Mouse (Mus musculus) liver, embryonic 16.5 days (tissue): ENCODE results near the gene Ostm1. TPM values are rescaled to one million over a fixed set of nuclear protein-coding genes. Genes with fewer than 3 reads are reported as not detected.

Source experiments
- ATAC-seq: fragments of 200-750 bp; cut with Nextera tagmentation; 2 replicates; pipeline ENCODE4 v1.8.0; 2017; ENCODE audit warnings: low read depth, mild to moderate bottlenecking, moderate number of reproducible peaks, moderate library complexity
- H3K27ac ChIP-seq: fragments of 300-500 bp; sonication (generic); 2 replicates; pipeline ENCODE4 v1.5.1; 2014; ENCODE audit warnings: mild to moderate bottlenecking, low read length
- H3K27me3 ChIP-seq: fragments of 300-500 bp; sonication (generic); 2 replicates; pipeline ENCODE4 v1.6.1; 2014; ENCODE audit warnings: low read depth, low read length, mixed read lengths; ENCODE audit not compliant: control insufficient read depth, insufficient read depth
- H3K36me3 ChIP-seq: fragments of 300-500 bp; sonication (generic); 2 replicates; pipeline ENCODE4 v1.6.1; 2014; ENCODE audit warnings: mild to moderate bottlenecking; ENCODE audit not compliant: control insufficient read depth, insufficient read depth
- H3K4me1 ChIP-seq: fragments of 300-500 bp; sonication (generic); 2 replicates; pipeline ENCODE4 v1.6.1; 2014; ENCODE audit warnings: low read depth, low read length, mixed read lengths; ENCODE audit not compliant: control insufficient read depth
- H3K4me2 ChIP-seq: fragments of 300-500 bp; sonication (generic); 2 replicates; pipeline ENCODE4 v1.6.1; 2014; ENCODE audit warnings: low read depth, low read length, mixed read lengths
- H3K4me3 ChIP-seq: fragments of 300-500 bp; sonication (generic); 2 replicates; pipeline ENCODE4 v1.5.1; 2014; ENCODE audit warnings: low read depth, mild to moderate bottlenecking, low read length
- H3K9ac ChIP-seq: fragments of 300-500 bp; sonication (generic); 2 replicates; pipeline ENCODE4 v1.6.1; 2014; ENCODE audit warnings: low read depth, low read length
- H3K9me3 ChIP-seq: fragments of 300-500 bp; sonication (generic); replicated peaks from 2 replicates; pipeline ENCODE4 v1.6.1; 2016; ENCODE audit warnings: low read length; ENCODE audit not compliant: control insufficient read depth
- WGBS: fragments of 180-500 bp; shearing (Covaris S2); extraction: QIAGEN DNeasy Blood & Tissue Kit; methylation state at CpG from one replicate; pipeline ENCODE4 v1.1.7; 2014; ENCODE audit not compliant: insufficient replicate concordance; 5-methylcytosine and 5-hydroxymethylcytosine counted together
- polyA plus RNA-seq: library from polyadenylated mRNA; unstranded; fragments of >200 nt; fragmentation: Nextera tagmentation; extraction: Ambion mirVana; gene quantifications from 2 replicates; pipeline ENCODE4 v1.2.1, GENCODE M21; 2015

Ostm1 gene
- polyA plus RNA-seq, 1 experiment from 2014 or later = 10.5 TPM

DNA sequence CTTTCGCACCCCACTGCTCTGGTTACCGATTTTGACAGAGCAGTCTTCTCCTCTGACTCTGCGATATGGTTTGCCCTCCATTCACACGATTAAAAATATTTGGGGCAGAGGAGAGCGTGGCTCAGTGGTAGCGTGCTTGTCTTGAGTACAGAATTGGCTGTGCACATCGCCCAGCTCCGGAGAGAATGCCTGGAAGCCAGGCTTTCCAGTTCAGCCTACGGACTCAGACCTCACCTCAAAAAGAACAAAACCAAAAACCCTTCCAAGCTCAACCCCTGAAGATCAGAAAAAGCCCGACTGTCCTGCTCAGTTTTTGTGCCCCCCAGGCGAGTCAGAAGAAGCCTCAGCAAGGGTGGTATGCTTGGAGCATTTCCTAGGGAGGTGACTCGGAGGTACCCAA, 29.5 kb downstream of the Ostm1 start:
- no peak overlapping the region for H3K27ac ChIP-seq
- H3K9me3 ChIP-seq = no peaks in the 10 kb centered on the region; the same call in 1 of the 2 replicates
- H3K27me3 ChIP-seq = peaks cover 75% of the 10 kb centered on the region
- no peak for ATAC-seq
- no peak overlapping the region for H3K4me3 ChIP-seq
- WGBS = 9% methylated on average over 12 of the region's 12 CpGs
- no peak overlapping the region for H3K4me2 ChIP-seq
- H3K36me3 ChIP-seq = no peaks in the 10 kb centered on the region
- H3K9ac ChIP-seq = no peak overlapping the region
- H3K4me1 ChIP-seq = no peaks in the 10 kb centered on the region; the same call in 1 of the 2 replicates

- 1% methylated on average over 40 of the region's 40 CpGs for WGBS
- Histone ChIP-seq H3K4me3 (peak overlapping the region; percentile 11; the same call in 1 of the 2 replicates), H3K4me1 (no peaks in the 10 kb centered on the region; the same call in 1 of the 2 replicates), H3K9me3 (no peaks in the 10 kb centered on the region; the same call in 1 of the 2 replicates), H3K9ac (no peak overlapping the region), H3K4me2 (peak overlapping the region; percentile 22; the same call in 1 of the 2 replicates), H3K36me3 (no peaks in the 10 kb centered on the region), H3K27ac (no peak overlapping the region), H3K27me3 (peaks cover 76% of the 10 kb centered on the region)
- ATAC-seq = no peak
Observed at GRCm38 (mm10) chr10:42613639-42614381, 30.2 kb downstream of the Ostm1 start.

DNA sequence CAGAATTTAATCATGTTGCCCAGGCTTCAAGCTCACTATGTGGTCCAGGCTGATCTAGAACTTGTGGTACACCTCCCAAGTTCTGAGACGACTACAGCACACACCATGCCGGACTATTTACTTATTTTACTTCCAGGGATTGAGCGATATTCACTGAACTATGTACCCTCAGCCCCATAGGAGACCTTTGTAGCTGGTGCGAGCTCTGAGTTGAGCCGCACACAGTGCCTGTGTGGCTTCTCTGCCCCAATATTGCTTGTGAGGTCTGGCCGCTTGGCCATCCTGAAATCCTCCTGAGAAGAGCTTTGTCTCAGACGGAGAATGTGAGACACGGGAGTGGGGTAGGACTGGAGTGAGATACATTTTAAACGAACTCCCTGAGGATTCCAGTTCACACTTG, 31.1 kb downstream of the Ostm1 start:
- no peaks in the 10 kb centered on the region; the same call in 1 of the 2 replicates for H3K4me1 ChIP-seq
- no peak for ATAC-seq
- WGBS = 8% methylated on average over 9 of the region's 9 CpGs
- no peaks in the 10 kb centered on the region for H3K36me3 ChIP-seq
- no peaks in the 10 kb centered on the region; the same call in 1 of the 2 replicates for H3K9me3 ChIP-seq
- no peak overlapping the region for H3K9ac ChIP-seq
- H3K27me3 ChIP-seq = peaks cover 81% of the 10 kb centered on the region
- H3K4me2 ChIP-seq = no peak overlapping the region
- H3K4me3 ChIP-seq = no peak overlapping the region
- H3K27ac ChIP-seq = no peak overlapping the region

DNA sequence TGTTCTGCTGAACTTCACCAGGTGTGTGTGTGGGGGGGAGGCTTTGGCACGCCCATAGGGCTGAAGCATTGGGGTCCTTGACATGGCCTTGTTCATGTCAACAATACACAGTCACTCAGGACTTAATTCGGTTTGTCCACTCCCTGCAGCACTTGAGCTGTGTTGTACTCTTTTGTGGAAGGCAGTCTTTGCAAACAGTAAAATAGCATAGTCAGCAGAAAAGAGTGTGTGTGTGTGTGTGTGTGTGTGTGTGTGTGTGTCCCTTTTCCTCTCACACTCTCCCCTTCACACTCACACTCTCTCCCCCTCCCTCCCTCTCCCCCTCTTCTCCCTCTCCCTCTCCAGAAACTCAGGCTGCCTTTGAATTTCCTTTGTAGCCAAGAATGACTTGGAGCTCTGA, 34.7 kb downstream of the Ostm1 start:
- Histone ChIP-seq H3K4me2 (no peak overlapping the region), H3K9ac (no peak overlapping the region), H3K27ac (no peak overlapping the region), H3K27me3 (peaks cover 52% of the 10 kb centered on the region), H3K4me1 (no peaks in the 10 kb centered on the region; the same call in 1 of the 2 replicates), H3K4me3 (no peak overlapping the region), H3K36me3 (no peaks in the 10 kb centered on the region), H3K9me3 (no peaks in the 10 kb centered on the region)
- 34% methylated on average over 2 of the region's 2 CpGs for WGBS
- no peak for ATAC-seq

DNA sequence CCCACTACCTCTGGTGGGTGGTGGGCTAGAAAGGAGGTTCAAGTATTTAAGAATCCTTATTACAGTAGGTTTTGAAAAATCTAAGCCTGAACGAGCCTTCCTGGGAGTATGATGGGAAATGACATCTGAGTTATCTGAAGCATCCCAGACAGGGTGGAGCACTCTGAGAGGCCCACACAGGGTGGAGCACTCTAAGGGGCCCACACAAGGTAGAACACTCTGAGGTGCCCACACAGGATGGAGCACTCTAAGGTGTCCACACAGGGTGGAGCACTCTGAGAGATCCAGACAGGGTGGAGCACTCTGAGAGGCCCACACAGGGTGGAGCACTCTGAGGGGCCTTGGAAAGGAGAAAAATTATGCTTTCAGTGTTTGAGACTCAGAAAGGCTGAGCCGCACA, 42.3 kb downstream of the Ostm1 start:
- Histone ChIP-seq H3K27ac (peak overlapping the region; percentile 48), H3K4me2 (no peak overlapping the region), H3K4me3 (no peak overlapping the region), H3K36me3 (no peaks in the 10 kb centered on the region), H3K9ac (no peak overlapping the region), H3K27me3 (peaks cover 46% of the 10 kb centered on the region), H3K9me3 (no peaks in the 10 kb centered on the region), H3K4me1 (peaks cover 13% of the 10 kb centered on the region)
- ATAC-seq = peak; percentile 99
- whole genome bisulfite sequencing = 39% methylated on average over 2 of the region's 2 CpGs

- Histone ChIP-seq H3K4me3 (no peak overlapping the region), H3K9ac (no peak overlapping the region), H3K27me3 (peaks cover 87% of the 10 kb centered on the region), H3K9me3 (no peaks in the 10 kb centered on the region), H3K27ac (no peak overlapping the region), H3K36me3 (no peaks in the 10 kb centered on the region), H3K4me1 (peaks cover 10% of the 10 kb centered on the region), H3K4me2 (no peak overlapping the region)
- ATAC-seq = no peak
- 4% methylated on average over 19 of the region's 19 CpGs for WGBS
Observed at GRCm38 (mm10) chr10:42630596-42631355, 47.2 kb downstream of the Ostm1 start.

DNA sequence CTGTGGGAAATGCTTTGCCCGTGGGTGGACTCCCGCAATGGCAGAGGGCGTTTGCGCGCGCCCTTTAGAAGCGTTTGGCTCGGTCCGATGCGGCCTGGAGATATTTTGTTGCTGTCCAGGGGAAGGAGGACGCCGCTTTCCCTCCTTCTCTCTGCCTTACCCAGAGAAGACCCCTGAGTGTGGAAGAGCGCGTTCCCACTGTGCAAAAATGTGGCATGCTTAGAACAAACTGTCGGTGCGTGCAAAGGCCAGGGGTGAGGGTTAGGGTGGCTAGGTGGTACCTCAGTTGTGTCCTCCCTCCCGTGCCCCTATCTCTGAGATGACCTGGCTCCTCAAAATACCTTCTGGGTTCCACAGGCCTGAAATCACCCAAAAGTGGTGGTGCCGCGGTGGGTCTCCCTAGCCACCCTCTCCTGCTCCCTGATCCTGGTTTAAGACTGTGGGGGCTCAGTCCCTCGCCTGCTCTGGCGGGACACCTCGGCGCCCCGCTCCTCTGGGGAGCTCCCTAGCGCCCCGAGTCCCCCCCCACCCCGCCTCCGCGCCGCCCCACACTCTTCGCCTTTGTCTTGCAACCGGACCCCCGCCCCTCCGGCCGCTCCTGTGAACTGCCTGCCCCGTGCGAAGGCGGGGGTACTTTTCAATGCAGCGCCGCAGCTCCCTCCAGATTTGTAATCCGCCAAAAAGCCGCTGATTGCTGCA, 48.3 kb downstream of the Ostm1 start:
- Histone ChIP-seq H3K4me2 (peak overlapping the region; percentile 46), H3K4me3 (no peak overlapping the region)
- under 1% methylated on average over 42 of the region's 42 CpGs for WGBS

GRCm38 (mm10) chr10:42632453-42633360, 49.1 kb downstream of the Ostm1 start:
- Histone ChIP-seq H3K4me3 (peak overlapping the region; percentile 46), H3K4me2 (peak overlapping the region; percentile 46), H3K36me3 (no peaks in the 10 kb centered on the region), H3K4me1 (peaks cover 4% of the 10 kb centered on the region; the same call in 1 of the 2 replicates), H3K9ac (no peak overlapping the region), H3K27ac (no peak overlapping the region), H3K27me3 (peaks cover 99% of the 10 kb centered on the region), H3K9me3 (no peaks in the 10 kb centered on the region)
- no peak for ATAC-seq
- 2% methylated on average over 39 of the region's 39 CpGs for WGBS

More for the DNA sequence above, 48.3 kb downstream of the Ostm1 start:
- peaks cover 98% of the 10 kb centered on the region for H3K27me3 ChIP-seq
- H3K27ac ChIP-seq = no peak overlapping the region
- ATAC-seq = no peak
- H3K4me1 ChIP-seq = peaks cover 4% of the 10 kb centered on the region; the same call in 1 of the 2 replicates
- H3K9me3 ChIP-seq = no peaks in the 10 kb centered on the region
- no peak overlapping the region for H3K9ac ChIP-seq
- H3K36me3 ChIP-seq = no peaks in the 10 kb centered on the region
